Mouse (Mus musculus) liver, embryonic 13.5 days (tissue): ENCODE measurements at regions not wholly inside any gene's neighbourhood (a gene's known extent, or its start where the extent isn't known, plus 50 kb on each side); places are given as distances from the start of the nearest gene placed in this dataset.
"Not testable (repeated sequence)": the region's sequence is repeated elsewhere in the genome, so short reads cannot be mapped to it uniquely, and the experiment has no call there.

Experiments
- ATAC-seq: fragments of 200-750 bp; cut with Nextera tagmentation; 2 replicates; pipeline ENCODE4 v1.8.0; 2017; ENCODE audit warnings: low read depth, mild to moderate bottlenecking, moderate number of reproducible peaks, moderate library complexity
- DNase-seq: peaks from one replicate; pipeline ENCODE4 v3.0.0; 2022
- H3K27ac ChIP-seq: fragments of 300-500 bp; sonication (generic); 2 replicates; pipeline ENCODE4 v1.5.1; 2015; ENCODE audit warnings: moderate library complexity, mild to moderate bottlenecking, inconsistent platforms
- H3K27me3 ChIP-seq: fragments of 300-500 bp; sonication (generic); 2 replicates; pipeline ENCODE4 v1.6.1; 2015; ENCODE audit warnings: mild to moderate bottlenecking, inconsistent platforms
- H3K36me3 ChIP-seq: fragments of 300-500 bp; sonication (generic); 2 replicates; pipeline ENCODE4 v1.6.1; 2015; ENCODE audit warnings: mild to moderate bottlenecking, inconsistent platforms
- H3K4me1 ChIP-seq: fragments of 300-500 bp; sonication (generic); replicated peaks from 2 replicates; pipeline ENCODE4 v1.6.1; 2015; ENCODE audit warnings: inconsistent platforms
- H3K4me2 ChIP-seq: fragments of 300-500 bp; sonication (generic); 2 replicates; pipeline ENCODE4 v1.6.1; 2015; ENCODE audit warnings: inconsistent platforms, mild to moderate bottlenecking, moderate library complexity
- H3K4me3 ChIP-seq: fragments of 300-500 bp; sonication (generic); replicated peaks from 2 replicates; pipeline ENCODE4 v1.5.1; 2015; ENCODE audit warnings: mild to moderate bottlenecking, inconsistent platforms
- H3K9ac ChIP-seq: fragments of 300-500 bp; sonication (generic); 2 replicates; pipeline ENCODE4 v1.6.1; 2015; ENCODE audit warnings: mild to moderate bottlenecking, inconsistent platforms
- H3K9me3 ChIP-seq: fragments of 300-500 bp; sonication (generic); replicated peaks from 2 replicates; pipeline ENCODE4 v1.6.1; 2016; ENCODE audit warnings: inconsistent platforms
- WGBS: fragments of 180-500 bp; shearing (Covaris S2); methylation state at CpG from one replicate; pipeline ENCODE4 v1.1.7; 2015; ENCODE audit not compliant: insufficient replicate concordance; 5-methylcytosine and 5-hydroxymethylcytosine counted together

GRCm38 (mm10) chr14:89922316-89922715, 1451.1 kb upstream of the Pcdh20 start:
- H3K4me1 ChIP-seq, result no peaks in the 10 kb centered on the region
- ATAC-seq (no peak), DNase-seq (no peak)
- no peak overlapping the region for H3K4me3 ChIP-seq
- no peak overlapping the region for H3K4me2 ChIP-seq
- no peaks in the 10 kb centered on the region for H3K9me3 ChIP-seq
- no peak overlapping the region for H3K27ac ChIP-seq
- 52% methylated on average over 1 of the region's 1 CpGs for WGBS
- no peaks in the 10 kb centered on the region for H3K36me3 ChIP-seq
- H3K27me3 ChIP-seq, result no peaks in the 10 kb centered on the region
- H3K9ac ChIP-seq, result no peak overlapping the region

GRCm38 (mm10) chr14:89920586-89920985, 1449.4 kb upstream of the Pcdh20 start:
- not testable (repeated sequence) for H3K27me3 ChIP-seq, H3K9ac ChIP-seq, DNase-seq, H3K4me3 ChIP-seq, H3K4me2 ChIP-seq, H3K27ac ChIP-seq, H3K36me3 ChIP-seq, H3K9me3 ChIP-seq, H3K4me1 ChIP-seq, ATAC-seq
- 0% methylated on average over 1 of the region's 1 CpGs for WGBS

GRCm38 (mm10) chr14:89898701-89899227, 1427.6 kb upstream of the Pcdh20 start:
- H3K9me3 ChIP-seq, H3K36me3 ChIP-seq, H3K27me3 ChIP-seq, H3K27ac ChIP-seq, H3K4me3 ChIP-seq, DNase-seq, H3K9ac ChIP-seq, H3K4me2 ChIP-seq, H3K4me1 ChIP-seq: not testable (repeated sequence)
- ATAC-seq, result peak; percentile 61; the same call in 1 of the 2 replicates
- WGBS, result 58% methylated on average over 18 of the region's 34 CpGs

GRCm38 (mm10) chr14:89898135-89898534, 1426.9 kb upstream of the Pcdh20 start:
- DNase-seq, H3K27me3 ChIP-seq, H3K4me2 ChIP-seq, H3K4me3 ChIP-seq, H3K4me1 ChIP-seq, H3K27ac ChIP-seq, H3K36me3 ChIP-seq, H3K9ac ChIP-seq, ATAC-seq, H3K9me3 ChIP-seq: not testable (repeated sequence)
- WGBS, result 73% methylated on average over 17 of the region's 22 CpGs

GRCm38 (mm10) chr14:89896891-89897290, 1425.7 kb upstream of the Pcdh20 start:
- H3K4me3 ChIP-seq, H3K4me1 ChIP-seq, H3K4me2 ChIP-seq, H3K27me3 ChIP-seq, H3K9ac ChIP-seq, H3K27ac ChIP-seq, DNase-seq, H3K9me3 ChIP-seq, H3K36me3 ChIP-seq, ATAC-seq: not testable (repeated sequence)
- WGBS, result 52% methylated on average over 16 of the region's 16 CpGs
